Mouse (Mus musculus) erythroblast, embryonic 14.5 days (primary cell): Measurements from ENCODE around the gene Mylk3.

Experiments
- GATA1 ChIP-seq: IDR thresholded peaks from 2 replicates; pipeline ENCODE4 v1.6.1; 2012; ENCODE audit warnings: low read length, inconsistent platforms, mixed read lengths
- TAL1 ChIP-seq: IDR thresholded peaks from 3 replicates; pipeline ENCODE4 v1.6.1; 2012; ENCODE audit warnings: low read length, inconsistent platforms, mixed read lengths

GRCm38 (mm10) chr8:85421329-85421728, 35.2 kb upstream of the Mylk3 start:
- TF ChIP-seq GATA1 = no peak
- no peak for TF ChIP-seq TAL1
